Mouse (Mus musculus) G1E (cell line): ENCODE data around the gene Gm17622. TPM values are rescaled to one million over a fixed set of nuclear protein-coding genes. Genes with fewer than 3 reads are reported as not detected.

ENCODE experiments used
- ATAC-seq: 2 replicates; pipeline ENCODE4 v1.8.0; 2016; ENCODE audit warnings: mild to moderate bottlenecking; ENCODE audit not compliant: insufficient number of reproducible peaks, poor library complexity, low FRiP score, severe bottlenecking; ENCODE audit errors: extremely low read depth
- DNase-seq: peaks from one replicate; pipeline ENCODE4 v3.0.0; 2012; ENCODE audit warnings: low spot score
- H3K27me3 ChIP-seq: 2 replicates; pipeline ENCODE4 v1.6.1; 2012; ENCODE audit warnings: mild to moderate bottlenecking, low read length, inconsistent platforms; ENCODE audit not compliant: insufficient read depth
- H3K36me3 ChIP-seq: replicated peaks from 2 replicates; pipeline ENCODE3; 2012; ENCODE audit warnings: mild to moderate bottlenecking, inconsistent platforms
- H3K4me1 ChIP-seq: 2 replicates; pipeline ENCODE4 v1.6.1; 2012; ENCODE audit warnings: low read depth, low read length, inconsistent platforms, mixed read lengths; ENCODE audit not compliant: insufficient read depth
- H3K4me3 ChIP-seq: 2 replicates; pipeline ENCODE4 v1.5.1; 2012; ENCODE audit warnings: low read depth, mild to moderate bottlenecking, inconsistent platforms, low read length, moderate library complexity, mixed read lengths
- H3K9me3 ChIP-seq: replicated peaks from 2 replicates; pipeline ENCODE4 v1.6.1; 2012; ENCODE audit warnings: inconsistent platforms
- CTCF ChIP-seq: IDR thresholded peaks from 2 replicates; pipeline ENCODE4 v1.5.1; 2012; ENCODE audit warnings: low read depth, low read length, inconsistent platforms, mixed read lengths
- GATA1 ChIP-seq: IDR thresholded peaks from 2 replicates; pipeline ENCODE4 v1.6.1; 2012; ENCODE audit warnings: borderline replicate concordance, low read length, inconsistent platforms, mixed read lengths
- GATA2 ChIP-seq: IDR thresholded peaks from 2 replicates; pipeline ENCODE4 v1.6.1; 2012; ENCODE audit warnings: low read depth, low read length, inconsistent platforms, borderline replicate concordance
- POLR2AphosphoS5 ChIP-seq: IDR thresholded peaks from 2 replicates; pipeline ENCODE4 v1.6.1; 2012; ENCODE audit warnings: low read depth, low read length, inconsistent platforms; ENCODE audit not compliant: insufficient replicate concordance
- TAL1 ChIP-seq: conservative IDR thresholded peaks from 2 replicates; pipeline ENCODE4 v1.6.1; 2012; ENCODE audit warnings: low read depth, low read length, inconsistent platforms, mixed read lengths
- polyA plus RNA-seq: library from polyadenylated mRNA; stranded (reverse); fragments of >175 nt; gene quantifications from 2 replicates; pipeline ENCODE4 v1.2.3, GENCODE M21; 2012
- total RNA-seq, 2 experiments: library from RNA; stranded (forward) in 1 of 2; stranded (reverse) in 1 of 2; fragments of 200-1000 nt in 1 of 2; fragments of >200 nt in 1 of 2; fragmentation: Nextera tagmentation in 1 of 2; gene quantifications; 2 replicates each; pipeline ENCODE4 v1.2.3; 2014 to 2017

Gm17622 gene
- total and polyA plus RNA-seq, 3 experiments, result not detected

- TF ChIP-seq TAL1, result no peak
- no peak for TF ChIP-seq POLR2AphosphoS5
- no peak for TF ChIP-seq GATA1
- no peak for TF ChIP-seq GATA2
- TF ChIP-seq CTCF, result no peak
Measured at GRCm38 (mm10) chr13:96470957-96471356, 19.6 kb upstream of the Gm17622 start, which contains the start of gene Ankdd1b. Gene Ankdd1b, minus strand, starts transcription at chr13:96471198.

GRCm38 (mm10) chr13:96477226-96477625, 13.3 kb upstream of the Gm17622 start:
- no peaks in the 10 kb centered on the region for H3K27me3 ChIP-seq
- H3K4me1 ChIP-seq, result no peaks in the 10 kb centered on the region
- no peak for ATAC-seq
- H3K4me3 ChIP-seq, result no peak overlapping the region
- DNase-seq, result no peak
- TF ChIP-seq CTCF, result no peak
- no peak for TF ChIP-seq GATA1
- TF ChIP-seq TAL1, result no peak
- no peak for TF ChIP-seq POLR2AphosphoS5
- no peak for TF ChIP-seq GATA2
- no peaks in the 10 kb centered on the region for H3K9me3 ChIP-seq
- H3K36me3 ChIP-seq, result peaks cover 15% of the 10 kb centered on the region

More at GRCm38 (mm10) chr13:96470957-96471356, 19.6 kb upstream of the Gm17622 start, which contains the start of gene Ankdd1b:
- H3K4me1 ChIP-seq, result no peaks in the 10 kb centered on the region
- ATAC-seq (no peak), DNase-seq (no peak)
- peaks cover 8% of the 10 kb centered on the region; the same call in 1 of the 2 replicates for H3K27me3 ChIP-seq
- no peaks in the 10 kb centered on the region for H3K9me3 ChIP-seq
- H3K4me3 ChIP-seq, result no peak within 1 kb of the TSS
- no peaks in the 10 kb centered on the region for H3K36me3 ChIP-seq

GRCm38 (mm10) chr13:96478991-96479390, 11.5 kb upstream of the Gm17622 start:
- no peak overlapping the region for H3K4me3 ChIP-seq
- DNase-seq (no peak), ATAC-seq (no peak)
- H3K27me3 ChIP-seq, result no peaks in the 10 kb centered on the region
- TF ChIP-seq GATA2, result no peak
- no peak for TF ChIP-seq TAL1
- no peak for TF ChIP-seq POLR2AphosphoS5
- no peaks in the 10 kb centered on the region for H3K4me1 ChIP-seq
- H3K36me3 ChIP-seq, result peaks cover 29% of the 10 kb centered on the region
- no peaks in the 10 kb centered on the region for H3K9me3 ChIP-seq

GRCm38 (mm10) chr13:96487230-96487629, 3.3 kb upstream of the Gm17622 start:
- no peaks in the 10 kb centered on the region for H3K27me3 ChIP-seq
- H3K4me3 ChIP-seq, result no peak overlapping the region
- H3K9me3 ChIP-seq, result no peaks in the 10 kb centered on the region
- peaks cover 69% of the 10 kb centered on the region for H3K36me3 ChIP-seq
- H3K4me1 ChIP-seq, result no peaks in the 10 kb centered on the region
- DNase-seq, result no peak
- ATAC-seq, result no peak
- TF ChIP-seq CTCF (no peak), POLR2AphosphoS5 (no peak), GATA1 (no peak), GATA2 (no peak), TAL1 (no peak)

GRCm38 (mm10) chr13:96487968-96488367, 2.6 kb upstream of the Gm17622 start:
- Histone ChIP-seq H3K36me3 (peaks cover 66% of the 10 kb centered on the region), H3K4me1 (no peaks in the 10 kb centered on the region)
- ATAC-seq, result no peak

DNA sequence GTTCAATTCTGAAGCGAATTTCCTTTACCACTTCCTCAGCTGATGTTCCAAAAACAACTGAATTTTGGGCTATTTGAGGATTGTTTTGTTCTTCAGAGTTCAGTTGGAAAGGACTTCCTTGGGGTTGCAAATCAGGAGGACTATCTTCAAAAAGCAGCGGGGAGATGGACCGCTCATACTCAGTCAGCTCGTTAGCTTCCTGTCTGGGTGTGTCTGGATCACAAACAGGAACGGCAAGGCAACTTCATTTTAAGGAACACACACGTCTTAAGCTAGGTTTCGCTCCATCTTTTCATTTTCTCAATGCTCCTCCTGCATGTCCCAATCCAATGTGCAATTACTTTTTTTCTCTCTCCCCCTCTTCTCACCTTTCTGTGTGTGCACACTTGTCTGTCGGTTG, 6.1 kb downstream of the Gm17622 start:
- H3K36me3 ChIP-seq, result peaks cover 56% of the 10 kb centered on the region

More at GRCm38 (mm10) chr13:96487968-96488367, 2.6 kb upstream of the Gm17622 start:
- H3K27me3 ChIP-seq, result no peaks in the 10 kb centered on the region
- H3K4me3 ChIP-seq, result no peak overlapping the region
- DNase-seq, result no peak
- TF ChIP-seq CTCF (no peak), GATA1 (no peak), POLR2AphosphoS5 (no peak), TAL1 (no peak)
- H3K9me3 ChIP-seq, result no peaks in the 10 kb centered on the region

GRCm38 (mm10) chr13:96499891-96500290, 9.4 kb downstream of the Gm17622 start:
- H3K4me1 ChIP-seq, result no peaks in the 10 kb centered on the region
- DNase-seq (no peak), ATAC-seq (no peak)
- H3K36me3 ChIP-seq, result peaks cover 54% of the 10 kb centered on the region
- H3K4me3 ChIP-seq, result no peak overlapping the region
- H3K9me3 ChIP-seq, result no peaks in the 10 kb centered on the region
- TF ChIP-seq TAL1 (no peak), GATA2 (no peak), GATA1 (no peak), POLR2AphosphoS5 (no peak), CTCF (no peak)
- H3K27me3 ChIP-seq, result no peaks in the 10 kb centered on the region

More for the DNA sequence above, 6.1 kb downstream of the Gm17622 start:
- Histone ChIP-seq H3K4me3 (no peak overlapping the region), H3K4me1 (no peaks in the 10 kb centered on the region), H3K27me3 (no peaks in the 10 kb centered on the region), H3K9me3 (no peaks in the 10 kb centered on the region)
- ATAC-seq, result no peak
- no peak for DNase-seq
- TF ChIP-seq POLR2AphosphoS5 (no peak), GATA1 (no peak), GATA2 (no peak)
